In the genomic region with DNA sequence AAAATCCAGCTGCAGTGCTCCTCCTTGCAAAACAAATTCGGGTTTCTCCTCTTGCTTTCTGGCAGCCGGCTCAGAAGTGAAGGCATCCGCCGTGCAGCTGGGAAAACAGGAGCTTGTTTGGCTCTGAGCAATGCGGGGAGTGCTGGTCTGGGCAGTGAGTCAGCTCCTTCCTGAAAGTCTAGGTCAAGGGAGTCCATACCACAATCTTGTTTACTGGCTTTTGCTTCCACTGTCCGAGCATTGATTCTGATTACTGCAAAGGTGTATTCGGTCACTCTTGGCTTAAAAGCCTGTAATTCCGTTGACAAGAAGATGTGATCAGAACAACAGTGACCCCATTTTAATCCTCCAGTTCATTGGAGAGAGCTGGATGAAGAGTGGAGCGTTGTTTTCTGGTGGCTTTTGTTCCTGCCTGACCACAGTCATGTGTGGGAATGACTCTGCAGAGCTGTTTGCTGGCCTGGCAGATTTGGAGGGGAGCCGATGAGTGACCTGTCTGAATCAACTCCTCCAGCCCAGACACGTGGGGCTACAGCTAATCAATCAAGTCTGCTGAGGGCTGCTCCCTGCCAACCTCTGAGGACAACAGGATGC, we compare ENCODE assay signal across 8 mouse cellular contexts.
DNase-seq lines count a peak whose midpoint lies in the region; ATAC-seq lines count a peak whose summit lies in the region.

No protein-coding gene starts in this region.

- ATAC-seq in erythroblast, adult 5-6 weeks (replicated peaks; ENCODE audit: low FRiP score, poor library complexity, severe bottlenecking) = peak; percentile 58; the same call in 1 of the 2 replicates

- peak overlapping the region; percentile 6; the same call in 1 of the 2 replicates for H3K4me3 ChIP-seq in macrophage (ENCODE audit: inconsistent target)

- H3K79me2 ChIP-seq in macrophage (ENCODE audit: inconsistent target) = no peaks in the 10 kb centered on the region

- no peaks in the 10 kb centered on the region for H3K36me3 ChIP-seq in macrophage (ENCODE audit: inconsistent target)

- 6% methylated on average over 11 of the region's 11 CpGs for WGBS in macrophage (ENCODE audit: missing documents)

- peak; percentile 31 to 79 for DNase-seq in urinary bladder, adult 18-20 months (ENCODE audit: low spot score in 2 of 2)
- no peak for DNase-seq in urinary bladder, postnatal 10 days (ENCODE audit: low spot score)
- peak; percentile 70 for DNase-seq in heart, postnatal 4 days
- DNase-seq in layer of hippocampus, postnatal 36 days = peak; percentile 22 to 38
- DNase-seq in urinary bladder, postnatal 25 days (ENCODE audit: low spot score) = peak; percentile 49
- DNase-seq in spleen, postnatal 14 days (ENCODE audit: low spot score in 2 of 2) = no peak

- H3K27ac ChIP-seq in macrophage = peak overlapping the region; percentile 89

Comparison
In these comparisons a context has a peak if more than half of its experiments do, and no peak if none do; other contexts are left out.
1. DNase-seq: peak in urinary bladder, adult 18-20 months (2 of 2), heart, postnatal 4 days (single experiment), layer of hippocampus, postnatal 36 days (2 of 2) and urinary bladder, postnatal 25 days (single experiment); none in urinary bladder, postnatal 10 days (single experiment) and spleen, postnatal 14 days (0 of 2).